Mouse (Mus musculus) cortical plate, adult 2 months (tissue): Measurements from ENCODE around the gene Samd7. TPM values are rescaled to one million over a fixed set of nuclear protein-coding genes. Genes with fewer than 3 reads are reported as not detected.

ENCODE experiments used
- H3K27ac ChIP-seq: fragments of 200-500 bp; 2 replicates; pipeline ENCODE4 v1.5.1; 2012; ENCODE audit warnings: low read length, control low read depth, inconsistent platforms; ENCODE audit not compliant: insufficient read depth
- H3K4me1 ChIP-seq: fragments of 200-500 bp; 2 replicates; pipeline ENCODE4 v1.6.1; 2011; ENCODE audit warnings: low read length; ENCODE audit not compliant: control insufficient read depth, insufficient read depth
- H3K4me3 ChIP-seq: fragments of 200-500 bp; 2 replicates; pipeline ENCODE4 v1.5.1; 2011; ENCODE audit warnings: mild to moderate bottlenecking, low read length, control low read depth; ENCODE audit not compliant: insufficient read depth
- CTCF ChIP-seq: fragments of 200-500 bp; IDR thresholded peaks from 2 replicates; pipeline ENCODE4 v1.5.1; 2011; ENCODE audit warnings: mild to moderate bottlenecking, control low read depth, low read length; ENCODE audit not compliant: insufficient read depth; ENCODE audit errors: extremely low read depth
- POLR2A ChIP-seq: fragments of 200-500 bp; IDR thresholded peaks from 2 replicates; pipeline ENCODE4 v1.6.1; 2011; ENCODE audit warnings: mild to moderate bottlenecking, low read length, control low read depth; ENCODE audit not compliant: insufficient read depth; ENCODE audit errors: extremely low read depth
- polyA plus RNA-seq: library from polyadenylated mRNA; depleted of rRNA; stranded (reverse); fragments of >200 nt; gene quantifications from 2 replicates; pipeline ENCODE4 v1.2.3, GENCODE M21; 2012

Samd7 gene
- polyA plus RNA-seq, 1 experiment = 0.04 TPM

- TF ChIP-seq POLR2A (no peak), CTCF (no peak)
- H3K27ac ChIP-seq = no peak overlapping the region
- H3K4me1 ChIP-seq = no peaks in the 10 kb centered on the region
- H3K4me3 ChIP-seq = no peak overlapping the region
These were observed 23.6 kb upstream of the Samd7 start for GRCm38 (mm10) chr3:30722461-30722860.

- Histone ChIP-seq H3K27ac (no peak overlapping the region), H3K4me1 (no peaks in the 10 kb centered on the region), H3K4me3 (no peak overlapping the region)
- TF ChIP-seq CTCF (no peak), POLR2A (no peak)
These were observed 22.9 kb upstream of the Samd7 start for GRCm38 (mm10) chr3:30723179-30723578.

GRCm38 (mm10) chr3:30724105-30724824, 21.8 kb upstream of the Samd7 start:
- no peak overlapping the region for H3K27ac ChIP-seq
- no peaks in the 10 kb centered on the region for H3K4me1 ChIP-seq
- TF ChIP-seq POLR2A (no peak), CTCF (no peak)
- H3K4me3 ChIP-seq = no peak overlapping the region

GRCm38 (mm10) chr3:30724848-30725465, 21.1 kb upstream of the Samd7 start:
- H3K27ac ChIP-seq = no peak overlapping the region
- no peak for TF ChIP-seq CTCF
- TF ChIP-seq POLR2A = no peak

GRCm38 (mm10) chr3:30725514-30725913, 20.6 kb upstream of the Samd7 start:
- Histone ChIP-seq H3K4me3 (no peak overlapping the region), H3K27ac (no peak overlapping the region), H3K4me1 (no peaks in the 10 kb centered on the region)
- no peak for TF ChIP-seq CTCF
- TF ChIP-seq POLR2A = no peak

More at GRCm38 (mm10) chr3:30724848-30725465, 21.1 kb upstream of the Samd7 start:
- H3K4me3 ChIP-seq = no peak overlapping the region
- no peaks in the 10 kb centered on the region for H3K4me1 ChIP-seq

- H3K4me3 ChIP-seq = no peak overlapping the region
- H3K4me1 ChIP-seq = no peaks in the 10 kb centered on the region
- H3K27ac ChIP-seq = no peak overlapping the region
- TF ChIP-seq CTCF (no peak), POLR2A (no peak)
These were observed 18.9 kb upstream of the Samd7 start for GRCm38 (mm10) chr3:30727209-30727608.

- no peak for TF ChIP-seq CTCF
- no peak for TF ChIP-seq POLR2A
- no peak overlapping the region for H3K4me3 ChIP-seq
- H3K27ac ChIP-seq = no peak overlapping the region
- no peaks in the 10 kb centered on the region for H3K4me1 ChIP-seq
These were observed 17.0 kb upstream of the Samd7 start for GRCm38 (mm10) chr3:30729046-30729445.

GRCm38 (mm10) chr3:30736809-30737208, 9.3 kb upstream of the Samd7 start:
- TF ChIP-seq POLR2A (no peak), CTCF (no peak)
- Histone ChIP-seq H3K4me3 (no peak overlapping the region), H3K27ac (no peak overlapping the region), H3K4me1 (peaks cover 3% of the 10 kb centered on the region; the same call in 1 of the 2 replicates)

GRCm38 (mm10) chr3:30741306-30741705, 4.8 kb upstream of the Samd7 start:
- Histone ChIP-seq H3K4me3 (no peak overlapping the region), H3K4me1 (peaks cover 3% of the 10 kb centered on the region; the same call in 1 of the 2 replicates), H3K27ac (no peak overlapping the region)
- TF ChIP-seq POLR2A = no peak
- TF ChIP-seq CTCF = no peak

- H3K27ac ChIP-seq = no peak overlapping the region
- TF ChIP-seq CTCF (no peak), POLR2A (no peak)
- H3K4me3 ChIP-seq = no peak overlapping the region
- H3K4me1 ChIP-seq = no peaks in the 10 kb centered on the region
These were observed 3.2 kb upstream of the Samd7 start for GRCm38 (mm10) chr3:30742891-30743290.
